Mouse (Mus musculus) B cell, adult 2 months (primary cell): Measurements from ENCODE around the gene Gpr68.

Experiments used
- DNase-seq, 2 experiments: peaks; one replicate each; pipeline ENCODE4 v3.0.0; 2022

Gene Gpr68

GRCm38 (mm10) chr12:100907598-100908297 is at the start of gene Gpr68:
TSS of gene Gpr68 (minus strand) at chr12:100908198.
- DNase-seq = peak in 1 of 2 experiments; percentile 10

GRCm38 (mm10) chr12:100957257-100957656 is 49.3 kb upstream of the Gpr68 start:
- DNase-seq = no peak

GRCm38 (mm10) chr12:100956825-100957224 is 48.8 kb upstream of the Gpr68 start:
- no peak for DNase-seq

- no peak for DNase-seq
Observed at GRCm38 (mm10) chr12:100956028-100956427, 48.0 kb upstream of the Gpr68 start.

- DNase-seq = no peak
Observed at GRCm38 (mm10) chr12:100953926-100954325, 45.9 kb upstream of the Gpr68 start.

- peak; percentile 83 to 85 for DNase-seq
Observed at GRCm38 (mm10) chr12:100952193-100952931, 44.4 kb upstream of the Gpr68 start.

- no peak for DNase-seq
Observed at GRCm38 (mm10) chr12:100949146-100949545, 41.1 kb upstream of the Gpr68 start.

GRCm38 (mm10) chr12:100948021-100948420 is 40.0 kb upstream of the Gpr68 start:
- DNase-seq = no peak

- no peak for DNase-seq
Observed at GRCm38 (mm10) chr12:100945948-100946347, 38.0 kb upstream of the Gpr68 start.

GRCm38 (mm10) chr12:100945501-100945900 is 37.5 kb upstream of the Gpr68 start:
- no peak for DNase-seq

- no peak for DNase-seq
Observed at GRCm38 (mm10) chr12:100944921-100945336, 36.9 kb upstream of the Gpr68 start.

- no peak for DNase-seq
Observed at GRCm38 (mm10) chr12:100943146-100943545, 35.1 kb upstream of the Gpr68 start.

GRCm38 (mm10) chr12:100941361-100941760 is 33.4 kb upstream of the Gpr68 start:
- no peak for DNase-seq

- no peak for DNase-seq
Observed at GRCm38 (mm10) chr12:100937441-100938360, 29.7 kb upstream of the Gpr68 start.

GRCm38 (mm10) chr12:100936737-100937136 is 28.7 kb upstream of the Gpr68 start:
- DNase-seq = no peak

GRCm38 (mm10) chr12:100936116-100936515 is 28.1 kb upstream of the Gpr68 start:
- peak; percentile 85 to 86 for DNase-seq

GRCm38 (mm10) chr12:100934796-100935195 is 26.8 kb upstream of the Gpr68 start:
- DNase-seq = no peak

GRCm38 (mm10) chr12:100931653-100932052 is 23.7 kb upstream of the Gpr68 start:
- no peak for DNase-seq

- peak; percentile 37 to 51 for DNase-seq
Observed at GRCm38 (mm10) chr12:100928286-100928685, 20.3 kb upstream of the Gpr68 start.

- peak; percentile 72 to 80 for DNase-seq
Observed at GRCm38 (mm10) chr12:100925644-100926619, 17.9 kb upstream of the Gpr68 start.

GRCm38 (mm10) chr12:100924646-100925339 is 16.8 kb upstream of the Gpr68 start:
- DNase-seq = no peak
